Mouse (Mus musculus): ENCODE results near the gene Vmn1r20.

DNA sequence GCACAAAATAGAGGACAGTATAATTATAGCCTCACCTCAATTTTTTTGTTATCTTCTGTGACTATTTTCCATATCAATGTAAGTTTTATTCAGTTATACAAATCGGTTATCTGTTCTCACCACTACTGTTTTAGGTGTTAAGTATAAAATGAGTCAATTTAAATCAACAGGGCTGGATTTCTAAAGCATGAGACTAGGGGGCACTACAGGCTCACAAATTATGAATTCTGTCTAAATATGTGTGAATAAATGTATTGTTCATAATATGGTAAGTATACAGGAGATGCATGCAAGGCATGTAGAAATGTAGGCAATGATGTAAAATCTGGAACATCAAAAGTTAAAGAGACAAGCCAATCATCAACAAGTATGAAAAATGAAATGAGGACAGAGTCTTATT lies 2.5 kb downstream of the Vmn1r20 start:
- TF ChIP-seq CTCF (IDR thresholded peaks at IDR 0.05; ENCODE audit: borderline replicate concordance, insufficient read depth, low read depth, low read length) (no peak), POLR2A (IDR thresholded peaks at IDR 0.05; ENCODE audit: borderline replicate concordance, insufficient read depth, low read length) (no peak)
